Mouse (Mus musculus): ENCODE measurements around the gene Map7. TPM values are rescaled to one million over a fixed set of nuclear protein-coding genes. Genes with fewer than 3 reads are reported as not detected.

Gene Map7
- polyA plus RNA-seq, 1 experiment: 0.23 TPM

- H3K4me1 ChIP-seq (ENCODE audit: control insufficient read depth, insufficient read depth, low read length): no peaks in the 10 kb centered on the region
- no peak overlapping the region for H3K4me3 ChIP-seq (ENCODE audit: insufficient read depth, low read length)
- H3K27ac ChIP-seq (ENCODE audit: insufficient read depth, low read length): no peak overlapping the region
- no peak for TF ChIP-seq POLR2A (IDR thresholded peaks at IDR 0.05; ENCODE audit: low read depth, low read length)
- TF ChIP-seq CTCF (IDR thresholded peaks at IDR 0.05; ENCODE audit: borderline replicate concordance, insufficient read depth, low read length): no peak
These were observed 19.2 kb downstream of the Map7 start for GRCm38 (mm10) chr10:20167467-20167866.

GRCm38 (mm10) chr10:20169182-20169674, 21.0 kb downstream of the Map7 start:
- Histone ChIP-seq H3K4me3 (ENCODE audit: insufficient read depth, low read length) (no peak overlapping the region), H3K4me1 (ENCODE audit: control insufficient read depth, insufficient read depth, low read length) (no peaks in the 10 kb centered on the region), H3K27ac (ENCODE audit: insufficient read depth, low read length) (no peak overlapping the region)
- TF ChIP-seq CTCF (IDR thresholded peaks at IDR 0.05; ENCODE audit: borderline replicate concordance, insufficient read depth, low read length) (no peak), POLR2A (IDR thresholded peaks at IDR 0.05; ENCODE audit: low read depth, low read length) (no peak)

- H3K27ac ChIP-seq (ENCODE audit: insufficient read depth, low read length): no peak overlapping the region
These were observed 21.8 kb downstream of the Map7 start for GRCm38 (mm10) chr10:20169927-20170604.

GRCm38 (mm10) chr10:20170605-20171088, 22.4 kb downstream of the Map7 start:
- Histone ChIP-seq H3K4me1 (ENCODE audit: control insufficient read depth, insufficient read depth, low read length) (no peaks in the 10 kb centered on the region), H3K4me3 (ENCODE audit: insufficient read depth, low read length) (no peak overlapping the region), H3K27ac (ENCODE audit: insufficient read depth, low read length) (no peak overlapping the region)
- TF ChIP-seq CTCF (IDR thresholded peaks at IDR 0.05; ENCODE audit: borderline replicate concordance, insufficient read depth, low read length) (peak; percentile 79), POLR2A (IDR thresholded peaks at IDR 0.05; ENCODE audit: low read depth, low read length) (no peak)

More at GRCm38 (mm10) chr10:20169927-20170604, 21.8 kb downstream of the Map7 start:
- no peak overlapping the region for H3K4me3 ChIP-seq (ENCODE audit: insufficient read depth, low read length)
- no peaks in the 10 kb centered on the region for H3K4me1 ChIP-seq (ENCODE audit: control insufficient read depth, insufficient read depth, low read length)
- no peak for TF ChIP-seq POLR2A (IDR thresholded peaks at IDR 0.05; ENCODE audit: low read depth, low read length)
- no peak for TF ChIP-seq CTCF (IDR thresholded peaks at IDR 0.05; ENCODE audit: borderline replicate concordance, insufficient read depth, low read length)

- H3K4me1 ChIP-seq (ENCODE audit: control insufficient read depth, insufficient read depth, low read length): no peaks in the 10 kb centered on the region
- H3K4me3 ChIP-seq (ENCODE audit: insufficient read depth, low read length): no peak overlapping the region
- TF ChIP-seq POLR2A (IDR thresholded peaks at IDR 0.05; ENCODE audit: low read depth, low read length): no peak
- no peak for TF ChIP-seq CTCF (IDR thresholded peaks at IDR 0.05; ENCODE audit: borderline replicate concordance, insufficient read depth, low read length)
- H3K27ac ChIP-seq (ENCODE audit: insufficient read depth, low read length): no peak overlapping the region
These were observed 22.9 kb downstream of the Map7 start for GRCm38 (mm10) chr10:20171209-20171608.

GRCm38 (mm10) chr10:20171756-20172155, 23.5 kb downstream of the Map7 start:
- no peak overlapping the region for H3K27ac ChIP-seq (ENCODE audit: insufficient read depth, low read length)
- no peaks in the 10 kb centered on the region for H3K4me1 ChIP-seq (ENCODE audit: control insufficient read depth, insufficient read depth, low read length)
- TF ChIP-seq POLR2A (IDR thresholded peaks at IDR 0.05; ENCODE audit: low read depth, low read length) (no peak), CTCF (IDR thresholded peaks at IDR 0.05; ENCODE audit: borderline replicate concordance, insufficient read depth, low read length) (no peak)
- H3K4me3 ChIP-seq (ENCODE audit: insufficient read depth, low read length): no peak overlapping the region

GRCm38 (mm10) chr10:20173733-20174132, 25.5 kb downstream of the Map7 start:
- no peak for TF ChIP-seq POLR2A (IDR thresholded peaks at IDR 0.05; ENCODE audit: low read depth, low read length)
- TF ChIP-seq CTCF (IDR thresholded peaks at IDR 0.05; ENCODE audit: borderline replicate concordance, insufficient read depth, low read length): no peak
- Histone ChIP-seq H3K4me3 (ENCODE audit: insufficient read depth, low read length) (no peak overlapping the region), H3K4me1 (ENCODE audit: control insufficient read depth, insufficient read depth, low read length) (no peaks in the 10 kb centered on the region), H3K27ac (ENCODE audit: insufficient read depth, low read length) (no peak overlapping the region)

- Histone ChIP-seq H3K4me3 (ENCODE audit: insufficient read depth, low read length) (no peak overlapping the region), H3K4me1 (ENCODE audit: control insufficient read depth, insufficient read depth, low read length) (no peaks in the 10 kb centered on the region), H3K27ac (ENCODE audit: insufficient read depth, low read length) (no peak overlapping the region)
- TF ChIP-seq CTCF (IDR thresholded peaks at IDR 0.05; ENCODE audit: borderline replicate concordance, insufficient read depth, low read length) (no peak), POLR2A (IDR thresholded peaks at IDR 0.05; ENCODE audit: low read depth, low read length) (no peak)
These were observed 27.8 kb downstream of the Map7 start for GRCm38 (mm10) chr10:20176054-20176453.

- Histone ChIP-seq H3K4me1 (ENCODE audit: control insufficient read depth, insufficient read depth, low read length) (no peaks in the 10 kb centered on the region), H3K4me3 (ENCODE audit: insufficient read depth, low read length) (no peak overlapping the region), H3K27ac (ENCODE audit: insufficient read depth, low read length) (no peak overlapping the region)
- TF ChIP-seq POLR2A (IDR thresholded peaks at IDR 0.05; ENCODE audit: low read depth, low read length) (no peak), CTCF (IDR thresholded peaks at IDR 0.05; ENCODE audit: borderline replicate concordance, insufficient read depth, low read length) (no peak)
These were observed 30.7 kb downstream of the Map7 start for GRCm38 (mm10) chr10:20178807-20179605.

- H3K4me3 ChIP-seq (ENCODE audit: insufficient read depth, low read length): no peak overlapping the region
- no peaks in the 10 kb centered on the region for H3K4me1 ChIP-seq (ENCODE audit: control insufficient read depth, insufficient read depth, low read length)
- no peak overlapping the region for H3K27ac ChIP-seq (ENCODE audit: insufficient read depth, low read length)
- TF ChIP-seq CTCF (IDR thresholded peaks at IDR 0.05; ENCODE audit: borderline replicate concordance, insufficient read depth, low read length) (no peak), POLR2A (IDR thresholded peaks at IDR 0.05; ENCODE audit: low read depth, low read length) (no peak)
These were observed 32.9 kb downstream of the Map7 start for GRCm38 (mm10) chr10:20181198-20181597.
